ENCODE assay signal across 11 mouse cellular contexts in the genomic region with DNA sequence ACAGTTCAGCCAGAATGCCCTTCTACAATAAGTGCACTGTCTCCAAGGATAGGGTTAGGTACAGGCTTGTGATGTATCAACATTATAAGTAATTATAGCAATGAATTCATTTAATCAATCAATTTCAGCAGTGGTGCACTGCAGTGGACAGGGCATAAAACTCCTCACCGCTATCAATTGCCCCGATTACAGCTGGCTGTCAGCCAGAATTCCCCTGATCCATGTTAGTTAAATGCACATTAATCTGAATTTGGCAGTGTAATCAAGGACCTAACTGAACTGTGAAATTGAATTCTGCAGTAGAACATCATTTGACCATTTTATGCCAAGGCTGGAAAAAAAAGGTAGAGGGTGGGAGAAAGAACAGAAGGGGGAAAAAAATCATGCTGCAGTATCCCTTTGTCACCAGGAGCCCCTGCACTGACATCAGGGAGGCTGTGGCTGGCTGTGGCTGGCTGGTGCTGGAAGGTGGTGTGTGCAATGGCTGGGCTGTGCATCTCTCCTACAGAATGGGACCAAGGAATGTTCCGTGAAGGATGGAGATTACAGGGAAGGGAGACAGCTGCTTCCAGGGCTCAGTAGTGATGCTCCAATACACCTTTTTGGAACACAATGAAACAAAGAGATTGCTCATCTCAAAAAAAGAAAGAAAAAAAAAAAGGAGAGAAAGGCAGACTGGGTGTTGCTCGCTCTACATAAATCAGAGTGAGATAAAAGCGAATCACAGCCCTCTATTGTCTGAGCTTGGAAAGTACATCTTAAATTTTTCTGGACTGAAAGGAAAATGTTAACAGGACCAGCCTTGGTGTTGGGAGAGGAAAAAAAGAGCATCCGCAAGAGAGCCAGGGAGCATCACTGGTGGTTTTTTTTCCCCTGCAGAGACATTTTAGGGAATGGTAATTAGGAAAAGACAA. TPM values are rescaled to one million over a fixed set of nuclear protein-coding genes. Genes with fewer than 3 reads are reported as not detected.
DNase-seq lines count a peak whose midpoint lies in the region; ATAC-seq and TF ChIP-seq lines count a peak whose summit lies in the region.
"Had no signal": no experiment of that assay in that cellular context is flagged by ENCODE, and none has a peak within 500 bp of the region (broad histone marks: within the 10 kb centered on the region; RNA-seq: fewer than 3 reads in every experiment).

No protein-coding gene starts in this region.

- H3K4me3 ChIP-seq in kidney, embryonic 16.5 days (ENCODE audit: low read length): no peak overlapping the region
- H3K4me3 ChIP-seq in hindbrain, embryonic 16.5 days (ENCODE audit: low read length): no peak overlapping the region
- H3K4me3 ChIP-seq in olfactory bulb, adult 2 months (ENCODE audit: insufficient read depth, low read depth, low read length): no peak overlapping the region

- TF ChIP-seq POLR2A in olfactory bulb, adult 2 months (IDR thresholded peaks at IDR 0.05; ENCODE audit: insufficient read depth, low read depth, low read length): no peak

- peak; percentile 67; the same call in 1 of the 2 replicates for ATAC-seq in kidney, embryonic 16.5 days (ENCODE audit: low FRiP score, low TSS enrichment)
- ATAC-seq in hindbrain, embryonic 16.5 days: peak; percentile 89
- ATAC-seq: inflammation-experienced regulatory T-cells, adult 6 months had no signal

- no peak for DNase-seq in kidney, adult 11 months
- peak; percentile 58 for DNase-seq in embryo, embryonic 11 days
- no peak for DNase-seq in lung, postnatal 4 days
- DNase-seq in adrenal gland, postnatal 10 days: no peak
- DNase-seq in kidney, postnatal 14 days: no peak

- no peaks in the 10 kb centered on the region for H3K36me3 ChIP-seq in kidney, embryonic 16.5 days (ENCODE audit: insufficient read depth, low read length)
- H3K36me3 ChIP-seq in hindbrain, embryonic 16.5 days (ENCODE audit: control insufficient read depth, insufficient read depth, low read length): no peaks in the 10 kb centered on the region

- H3K4me1 ChIP-seq in kidney, embryonic 16.5 days (ENCODE audit: insufficient read depth, low read length): peaks cover 12% of the 10 kb centered on the region; the same call in 1 of the 2 replicates
- H3K4me1 ChIP-seq in hindbrain, embryonic 16.5 days (ENCODE audit: control insufficient read depth, insufficient read depth, low read depth, low read length): peaks cover 32% of the 10 kb centered on the region
- H3K4me1 ChIP-seq in olfactory bulb, adult 2 months (ENCODE audit: control insufficient read depth, insufficient read depth, low read length): peaks cover 9% of the 10 kb centered on the region

- 23% methylated on average over 6 of the region's 6 CpGs for WGBS in kidney, embryonic 16.5 days
- WGBS in hindbrain, embryonic 16.5 days: 15% methylated on average over 6 of the region's 6 CpGs
- 12% methylated on average over 6 of the region's 6 CpGs for WGBS in olfactory bulb, adult 2 months

- no peaks in the 10 kb centered on the region for H3K27me3 ChIP-seq in kidney, embryonic 16.5 days (ENCODE audit: insufficient read depth, low read length)
- no peaks in the 10 kb centered on the region for H3K27me3 ChIP-seq in hindbrain, embryonic 16.5 days (replicated peaks; ENCODE audit: control insufficient read depth, insufficient read depth, low read length)
- H3K27me3 ChIP-seq: CH12.LX had no signal

- H3K4me2 ChIP-seq in kidney, embryonic 16.5 days (replicated peaks; ENCODE audit: low read depth, low read length): no peak overlapping the region
- peak overlapping the region; percentile 32; the same call in 1 of the 2 replicates for H3K4me2 ChIP-seq in hindbrain, embryonic 16.5 days (ENCODE audit: low read length)

- H3K9ac ChIP-seq in kidney, embryonic 16.5 days (replicated peaks; ENCODE audit: low read length): no peak overlapping the region
- H3K9ac ChIP-seq in hindbrain, embryonic 16.5 days (ENCODE audit: low read depth, low read length): peak overlapping the region; percentile 50

- TF ChIP-seq CTCF in olfactory bulb, adult 2 months (IDR thresholded peaks at IDR 0.05; ENCODE audit: insufficient read depth, low read depth, low read length): no peak

- H3K27ac ChIP-seq in kidney, embryonic 16.5 days (ENCODE audit: low read length): no peak overlapping the region
- peak overlapping the region; percentile 90 for H3K27ac ChIP-seq in hindbrain, embryonic 16.5 days (ENCODE audit: low read depth, low read length)
- H3K27ac ChIP-seq in olfactory bulb, adult 2 months (ENCODE audit: insufficient read depth, low read depth, low read length): peak overlapping the region; percentile 88
- H3K27ac ChIP-seq: macrophage had no signal

- H3K9me3 ChIP-seq in kidney, embryonic 16.5 days (ENCODE audit: low read length): no peaks in the 10 kb centered on the region
- no peaks in the 10 kb centered on the region for H3K9me3 ChIP-seq in hindbrain, embryonic 16.5 days (ENCODE audit: control insufficient read depth, low read length)

RNA-seq across cellular contexts. Expression of gene Lamp5, which starts 56.3 kb away (rescaled TPM):
- polyA plus RNA-seq in kidney, embryonic 16.5 days (2015; fragmentation: Nextera tagmentation; extraction: Ambion mirVana): 5.4 and 6.7 TPM in 2 replicates
- polyA plus RNA-seq in hindbrain, embryonic 16.5 days (2015; fragmentation: Nextera tagmentation; extraction: Ambion mirVana): 192 and 201 TPM in 2 replicates
- not detected in 2 replicates for polyA plus RNA-seq in olfactory bulb, adult 2 months (2012; ENCODE audit: insufficient read depth, insufficient read length, low replicate concordance, missing spikeins)
- total RNA-seq in adrenal gland, postnatal 10 days (2021): not detected
- total RNA-seq: CH12.LX had no signal
- polyA plus RNA-seq: inflammation-experienced regulatory T-cells, adult 6 months; macrophage had no signal
